Mouse (Mus musculus) cortical plate, adult 2 months (tissue): ENCODE measurements around the gene Mms19.

Experiments
- CTCF ChIP-seq: fragments of 200-500 bp; IDR thresholded peaks from 2 replicates; pipeline ENCODE4 v1.5.1; 2011; ENCODE audit warnings: mild to moderate bottlenecking, control low read depth, low read length; ENCODE audit not compliant: insufficient read depth; ENCODE audit errors: extremely low read depth
- POLR2A ChIP-seq: fragments of 200-500 bp; IDR thresholded peaks from 2 replicates; pipeline ENCODE4 v1.6.1; 2011; ENCODE audit warnings: mild to moderate bottlenecking, low read length, control low read depth; ENCODE audit not compliant: insufficient read depth; ENCODE audit errors: extremely low read depth

DNA sequence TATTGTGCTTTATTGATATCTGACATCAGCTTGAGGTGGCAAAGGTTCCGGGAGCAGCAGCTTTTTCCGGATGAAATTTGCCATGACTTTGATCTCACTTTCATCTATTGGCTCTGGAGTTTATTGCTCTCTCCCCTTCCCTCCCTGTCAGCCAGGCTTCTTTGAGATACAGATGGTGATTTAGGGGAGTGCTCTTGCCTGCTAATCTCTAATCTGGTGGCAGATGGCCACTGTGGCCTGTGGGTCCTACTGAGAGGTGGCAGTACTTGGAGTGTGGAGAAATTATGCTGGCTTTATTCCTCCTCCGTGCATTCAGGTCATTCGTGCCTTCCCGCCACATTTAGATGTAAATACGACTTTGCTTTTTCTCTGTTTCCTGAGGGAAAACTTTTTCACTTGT, 46.8 kb downstream of the Mms19 start:
- no peak for TF ChIP-seq CTCF
- no peak for TF ChIP-seq POLR2A
